Mouse (Mus musculus) ES-E14 (cell line): ENCODE results near the gene Dusp5.

Experiments used
- CHD2 ChIP-seq: IDR thresholded peaks from 2 replicates; pipeline ENCODE4 v1.6.1; 2014; ENCODE audit warnings: mild to moderate bottlenecking, low read depth, low read length, inconsistent platforms
- HCFC1 ChIP-seq: IDR thresholded peaks from 2 replicates; pipeline ENCODE4 v1.6.1; 2012; ENCODE audit warnings: low read length, inconsistent platforms, borderline replicate concordance; ENCODE audit not compliant: insufficient read depth

- TF ChIP-seq CHD2: no peak
- TF ChIP-seq HCFC1: no peak
These were observed 27.9 kb downstream of the Dusp5 start for GRCm38 (mm10) chr19:53556841-53557240.
